Mouse (Mus musculus): Measurements from ENCODE around the gene Rflnb.
"Not testable (repeated sequence)": the region's sequence is repeated elsewhere in the genome, so short reads cannot be mapped to it uniquely, and the experiment has no call there.

Rflnb gene

GRCm38 (mm10) chr11:76037581-76038294, 10.2 kb upstream of the Rflnb start:
- DNase-seq: no peak

DNA sequence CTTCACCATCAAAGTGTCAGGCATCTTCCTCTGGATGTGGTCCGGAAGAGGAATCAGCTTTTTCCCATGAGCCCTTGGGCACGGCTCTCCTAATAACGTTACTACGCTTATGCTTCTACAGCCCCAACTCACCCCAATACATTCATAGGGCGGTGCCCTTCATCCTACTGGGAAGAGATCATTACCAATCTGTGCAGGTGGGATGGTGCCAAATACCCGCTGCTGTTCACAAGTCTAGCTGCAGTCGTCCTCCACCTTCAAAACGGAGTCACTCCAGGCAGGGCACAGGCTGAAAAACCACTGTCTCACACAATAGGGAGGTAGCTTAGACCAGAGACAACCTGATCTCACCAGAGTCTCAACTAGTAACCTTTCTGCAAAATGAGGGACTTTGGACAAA, 7.6 kb upstream of the Rflnb start:
- DNase-seq: no peak

DNA sequence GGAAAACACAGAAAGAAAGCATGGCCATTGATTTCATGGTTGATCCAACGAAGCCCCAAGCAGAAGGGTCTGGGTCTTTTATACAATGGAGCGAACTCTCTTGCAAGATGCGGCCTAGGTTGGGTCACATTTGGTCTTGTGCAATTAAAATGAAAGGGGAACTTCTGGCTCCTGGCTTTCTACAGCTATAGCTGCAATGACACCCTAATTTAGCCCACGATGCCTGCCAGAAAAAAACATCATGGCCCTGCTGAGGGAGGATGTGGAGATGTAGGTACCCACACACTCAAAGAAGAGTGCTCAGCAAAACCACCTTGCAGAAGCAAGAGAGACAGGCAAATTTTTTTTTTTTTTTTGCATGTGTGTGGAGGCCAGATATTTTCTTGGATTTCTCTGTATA, 6.3 kb upstream of the Rflnb start:
- no peak for DNase-seq

- DNase-seq: no peak
These were observed 5.8 kb upstream of the Rflnb start for GRCm38 (mm10) chr11:76033359-76033758.

GRCm38 (mm10) chr11:76028072-76028465, 487 bp upstream of the Rflnb start:
- DNase-seq: peak; percentile 28

DNA sequence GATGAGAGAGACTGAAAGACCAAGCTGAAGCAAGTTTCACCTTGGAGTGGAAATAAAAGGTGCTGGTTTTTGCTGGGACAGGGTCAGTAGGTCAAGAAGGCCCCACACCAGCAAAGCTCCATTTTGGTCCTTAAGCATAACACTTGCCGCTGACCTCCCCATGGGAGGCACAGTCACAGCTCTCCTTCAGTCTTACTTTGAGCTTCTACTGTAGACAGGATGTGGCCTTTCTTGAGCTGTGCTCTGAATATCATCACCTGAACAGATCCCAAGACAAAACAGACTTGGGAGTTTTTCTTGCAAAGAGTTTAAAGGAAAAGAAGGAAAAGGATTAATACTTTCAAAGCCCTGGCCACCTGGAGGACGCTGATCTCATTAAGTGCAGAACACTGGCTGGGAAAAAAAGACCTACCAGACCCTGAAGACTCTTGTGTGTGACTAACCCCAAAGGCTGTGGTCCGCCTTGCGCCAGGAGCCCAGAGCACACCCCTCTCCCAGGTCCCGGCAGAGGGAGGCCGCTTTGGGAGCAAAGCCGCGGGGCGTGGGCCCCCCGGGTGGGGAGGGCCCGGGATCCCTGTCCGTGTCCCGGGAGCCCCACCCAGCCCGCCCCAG, 949 bp downstream of the Rflnb start:
- DNase-seq: no peak

DNA sequence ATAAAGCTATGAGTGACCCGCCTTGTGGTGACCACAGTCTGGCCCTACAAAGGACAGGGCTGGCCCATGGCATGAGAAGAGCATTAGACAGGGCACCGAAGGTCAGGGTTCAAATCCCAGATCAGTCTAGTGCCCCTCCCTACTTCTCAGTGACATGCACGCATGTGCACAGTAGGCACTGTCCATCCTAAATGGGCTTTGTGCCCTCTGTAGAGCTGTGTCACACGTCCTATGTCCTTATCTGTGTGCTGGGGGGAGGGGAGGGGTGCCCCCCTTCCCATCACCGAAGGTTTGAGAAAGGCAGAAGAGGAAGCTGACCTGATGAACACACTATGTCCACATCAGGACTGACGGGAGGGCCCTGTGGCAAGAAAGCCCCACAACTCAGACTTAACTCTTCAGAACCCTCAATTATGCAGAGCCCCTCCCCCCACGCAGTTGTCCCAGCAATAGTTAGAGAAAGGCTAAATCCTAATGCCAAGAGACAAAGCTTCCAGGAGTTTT, 2.5 kb downstream of the Rflnb start:
- no peak for DNase-seq

GRCm38 (mm10) chr11:76020916-76021315, 6.7 kb downstream of the Rflnb start:
- DNase-seq: no peak

- no peak for DNase-seq
These were observed 7.7 kb downstream of the Rflnb start for GRCm38 (mm10) chr11:76019879-76020278.

DNA sequence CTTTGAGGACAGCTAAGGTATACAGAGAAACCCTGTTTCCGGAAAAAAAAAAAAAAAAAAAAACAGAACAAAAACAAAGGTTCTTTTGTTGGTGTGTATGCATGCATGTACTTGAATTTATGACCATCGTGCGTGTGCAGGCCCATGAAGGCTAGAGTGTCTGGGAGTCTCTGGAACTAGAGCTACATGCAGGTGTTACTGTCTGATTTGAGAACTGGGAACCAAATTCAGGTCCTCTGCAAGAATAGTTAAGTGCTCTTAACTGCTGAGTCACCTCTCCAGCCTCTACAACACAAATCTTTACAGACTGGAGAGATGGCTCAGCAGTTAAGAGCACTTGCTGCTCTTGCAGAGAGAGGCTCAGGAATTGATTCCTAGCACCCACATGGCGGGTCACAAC, 11.8 kb downstream of the Rflnb start:
- DNase-seq: no peak

GRCm38 (mm10) chr11:76015251-76015650, 12.3 kb downstream of the Rflnb start:
- no peak for DNase-seq

DNA sequence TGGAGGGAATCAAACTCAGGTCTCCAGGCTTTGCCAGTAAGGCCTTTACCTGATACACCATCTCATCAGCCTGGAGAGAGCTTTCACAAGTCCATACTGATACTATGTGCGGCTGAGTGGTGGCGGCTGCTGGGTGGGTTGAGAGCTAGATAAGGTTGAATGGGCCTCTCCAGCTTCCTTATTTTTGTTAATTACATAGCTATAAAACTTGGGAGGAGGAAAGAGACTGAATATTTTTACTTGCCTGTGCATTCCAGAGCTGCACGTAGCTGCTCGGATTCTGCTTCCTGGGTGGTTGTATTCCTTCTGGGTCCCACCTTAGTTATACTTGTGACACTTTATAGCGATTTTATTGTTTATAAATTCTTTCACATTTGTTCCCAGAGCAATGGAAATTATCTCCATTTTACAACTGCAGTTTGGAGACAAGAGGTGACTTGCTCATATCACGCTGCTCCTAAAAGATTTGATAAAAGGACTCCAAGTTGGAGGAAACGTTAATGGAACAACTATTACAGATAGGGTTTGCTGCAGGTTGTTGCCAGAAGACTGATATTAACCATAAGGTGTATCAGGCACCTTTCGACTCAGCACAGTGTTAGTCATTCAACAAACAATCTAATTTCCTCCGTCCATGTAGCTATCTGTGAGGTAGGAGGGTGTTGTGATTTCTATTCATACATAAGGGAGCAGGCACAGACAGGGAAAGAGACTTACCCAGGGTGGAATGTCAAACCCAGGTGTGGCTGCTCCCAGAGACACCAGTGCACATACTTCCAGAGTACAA, 16.6 kb downstream of the Rflnb start:
- no peak for DNase-seq

GRCm38 (mm10) chr11:76009101-76009500, 18.5 kb downstream of the Rflnb start:
- no peak for DNase-seq

DNA sequence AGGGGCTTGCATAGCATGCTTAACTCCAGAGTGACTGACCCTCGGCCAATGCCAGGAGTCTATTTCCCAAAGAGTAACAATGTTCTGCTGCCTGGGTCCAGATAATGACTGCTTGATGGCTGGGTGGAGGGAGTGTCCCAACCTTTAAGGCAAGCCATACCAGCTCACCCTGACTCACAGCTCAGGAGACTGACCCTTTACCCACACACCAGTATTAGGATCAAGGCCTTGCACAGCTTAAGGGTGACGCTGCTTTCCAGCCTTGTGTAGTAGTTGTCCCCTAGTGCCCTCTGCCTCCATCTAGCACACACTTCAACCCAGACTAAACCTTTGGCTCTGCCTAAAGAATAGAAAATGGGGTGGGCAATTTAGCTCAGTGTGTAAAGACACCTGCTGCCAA, 19.4 kb downstream of the Rflnb start:
- no peak for DNase-seq

GRCm38 (mm10) chr11:76004276-76004675, 23.3 kb downstream of the Rflnb start:
- DNase-seq: not testable (repeated sequence)

- no peak for DNase-seq
These were observed 26.2 kb downstream of the Rflnb start for GRCm38 (mm10) chr11:76001237-76001878.

DNA sequence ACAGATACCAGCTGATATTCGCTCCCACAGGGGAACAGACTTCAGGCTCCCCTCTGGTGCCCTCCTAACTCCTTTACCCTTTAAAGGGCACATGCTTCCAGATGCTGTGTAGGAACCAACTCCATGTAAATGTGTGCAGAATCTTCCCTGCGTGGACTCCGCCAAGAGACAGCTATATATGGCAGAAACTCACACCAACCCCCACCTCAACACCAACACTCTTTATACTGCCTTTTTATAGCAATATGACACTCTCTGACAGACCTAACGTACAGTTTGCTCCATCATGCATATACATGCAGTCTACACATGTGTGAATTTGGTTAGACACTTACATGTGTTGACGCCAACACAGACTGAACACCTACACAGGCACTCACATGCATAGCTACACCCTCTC, 26.9 kb downstream of the Rflnb start:
- no peak for DNase-seq

DNA sequence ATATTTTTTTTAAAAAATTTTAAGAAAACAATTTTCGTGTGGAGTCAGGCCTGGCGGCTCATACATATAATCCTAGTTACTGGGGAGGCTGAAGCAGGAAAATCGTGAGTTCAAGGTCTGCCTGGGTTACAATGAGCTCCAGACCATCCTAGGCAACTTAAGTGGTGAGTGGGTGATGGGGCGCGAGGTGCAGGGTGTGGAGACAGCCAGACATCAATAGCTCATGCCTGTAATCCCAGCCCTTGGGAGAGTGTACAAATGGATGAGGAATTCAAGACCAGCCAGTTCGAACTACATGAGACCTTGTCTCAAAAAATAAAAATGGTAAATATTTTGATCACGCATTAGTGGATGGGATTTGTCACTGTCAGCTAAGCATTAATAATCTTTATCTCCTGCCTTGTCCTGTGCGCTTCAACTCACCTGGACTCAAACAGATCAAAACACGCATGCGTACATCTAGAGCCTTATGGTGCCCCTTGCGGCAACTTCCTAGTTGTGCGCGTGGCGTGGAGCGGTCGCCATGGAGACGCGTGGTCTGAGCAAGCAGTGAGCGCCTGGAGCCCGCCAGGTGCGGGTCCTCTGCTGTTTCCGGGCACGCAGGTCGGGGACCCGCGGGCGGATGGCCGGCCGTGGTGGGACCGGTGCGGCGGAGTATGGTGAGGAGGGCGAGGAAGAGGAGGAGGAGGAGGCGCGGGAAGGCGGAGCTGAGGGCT, 28.0 kb downstream of the Rflnb start, which contains the start of gene 1700016K19Rik:
Gene 1700016K19Rik (plus strand): TSS at position 473 of the 716 bp plus-strand sequence.
- peak; percentile 82 for DNase-seq

DNA sequence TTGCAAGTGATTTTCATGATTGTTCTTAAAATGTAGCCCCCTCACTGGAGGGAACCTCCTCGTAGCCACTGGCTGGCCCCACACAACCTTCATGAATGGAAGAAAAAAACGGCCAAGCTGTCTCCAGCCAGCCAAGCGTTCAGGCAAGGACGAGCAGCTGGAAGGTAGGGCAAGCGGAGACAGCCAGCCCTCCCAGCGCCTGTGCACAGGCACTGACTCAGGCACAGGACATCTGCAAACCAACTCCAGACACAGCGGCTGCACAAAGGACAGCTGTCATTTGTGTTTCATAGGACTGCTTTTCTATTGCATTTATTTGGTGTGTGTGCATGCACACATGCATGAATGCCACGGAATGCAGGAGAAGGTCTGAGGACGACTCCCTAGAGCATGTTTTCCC, 33.2 kb downstream of the Rflnb start:
- no peak for DNase-seq

- DNase-seq: no peak
These were observed 35.1 kb downstream of the Rflnb start for GRCm38 (mm10) chr11:75992481-75992880.

GRCm38 (mm10) chr11:75991911-75992310, 35.7 kb downstream of the Rflnb start:
- no peak for DNase-seq

Measured in lung, postnatal 14 days (tissue).